Mouse (Mus musculus) liver (tissue): Measurements from ENCODE around the gene Adamts12.
A peak's percentile ranks its signal among the peaks of the same experiment; 100 is the strongest.

Experiments used
- DNase-seq: peaks from one replicate; pipeline ENCODE4 v3.0.0-alpha.2; 2020; ENCODE audit warnings: mixed read lengths

Adamts12 gene

DNA sequence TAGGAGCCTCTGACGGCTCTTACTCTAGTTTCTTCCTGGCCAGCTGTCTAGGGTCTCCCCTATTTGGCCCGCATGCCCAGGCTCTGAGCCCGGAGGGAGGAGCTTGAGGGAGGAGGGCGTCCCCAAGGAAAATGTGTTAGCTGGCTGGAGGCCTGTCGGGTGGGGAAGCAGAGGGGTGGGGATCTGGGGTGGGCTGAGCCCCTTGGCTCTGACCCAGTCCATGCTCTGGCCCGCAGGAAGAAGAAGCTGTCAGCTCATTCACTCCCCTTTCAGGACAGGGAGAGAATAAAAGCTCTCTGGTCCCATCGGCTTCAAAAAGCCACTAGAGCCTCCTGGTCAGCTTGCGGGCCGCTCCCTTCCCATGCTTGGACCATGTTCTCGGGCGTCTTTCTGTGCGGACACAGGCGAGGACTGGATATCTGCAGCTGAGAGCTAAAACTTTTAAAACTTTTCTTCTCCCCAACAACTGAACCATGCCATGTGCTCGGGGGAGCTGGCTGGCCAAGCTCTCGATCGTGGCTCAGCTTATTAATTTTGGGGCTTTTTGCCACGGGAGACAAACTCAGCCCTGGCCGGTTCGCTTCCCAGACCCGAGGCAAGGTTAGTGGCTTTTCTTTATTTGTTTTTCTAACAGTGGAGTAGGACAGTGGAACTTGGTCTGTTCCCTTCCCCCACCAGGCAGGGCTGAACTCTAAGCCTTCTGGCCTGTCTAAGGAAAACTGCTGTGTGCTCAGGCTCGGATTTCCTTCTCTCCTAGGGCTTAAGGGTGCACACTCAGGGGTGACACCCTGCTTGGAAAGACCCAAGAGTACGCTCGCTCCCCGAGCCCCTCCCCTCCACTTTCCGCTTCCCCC is at the start of gene Adamts12:
TSS of gene Adamts12 (plus strand) at position 233 of the 854 bp plus-strand sequence.
- DNase-seq: peak; percentile 50

GRCm38 (mm10) chr15:11014931-11015330 is 49.7 kb upstream of the Adamts12 start:
- DNase-seq: no peak

- DNase-seq: no peak
These were observed 37.6 kb upstream of the Adamts12 start for GRCm38 (mm10) chr15:11026801-11027561.

DNA sequence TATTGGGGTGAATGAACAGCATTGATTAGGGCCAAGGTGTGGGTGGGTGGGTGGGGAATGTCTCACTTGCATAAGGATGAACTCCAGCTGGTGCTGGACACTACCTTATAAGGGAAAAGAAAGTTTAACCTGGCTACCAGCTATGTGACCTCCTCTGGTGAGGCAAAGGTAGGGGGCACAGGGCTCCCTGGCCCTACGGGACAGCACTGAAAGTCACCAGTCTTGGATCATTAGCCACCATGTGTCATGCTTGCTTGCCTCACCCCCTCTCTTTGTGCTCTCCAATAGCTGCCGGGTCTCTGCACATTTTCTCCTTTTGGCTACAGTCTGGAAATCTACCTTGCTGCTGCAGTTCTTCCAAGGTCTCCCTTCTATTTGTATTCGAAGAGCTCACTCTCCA is 34.4 kb upstream of the Adamts12 start:
- DNase-seq: no peak

DNA sequence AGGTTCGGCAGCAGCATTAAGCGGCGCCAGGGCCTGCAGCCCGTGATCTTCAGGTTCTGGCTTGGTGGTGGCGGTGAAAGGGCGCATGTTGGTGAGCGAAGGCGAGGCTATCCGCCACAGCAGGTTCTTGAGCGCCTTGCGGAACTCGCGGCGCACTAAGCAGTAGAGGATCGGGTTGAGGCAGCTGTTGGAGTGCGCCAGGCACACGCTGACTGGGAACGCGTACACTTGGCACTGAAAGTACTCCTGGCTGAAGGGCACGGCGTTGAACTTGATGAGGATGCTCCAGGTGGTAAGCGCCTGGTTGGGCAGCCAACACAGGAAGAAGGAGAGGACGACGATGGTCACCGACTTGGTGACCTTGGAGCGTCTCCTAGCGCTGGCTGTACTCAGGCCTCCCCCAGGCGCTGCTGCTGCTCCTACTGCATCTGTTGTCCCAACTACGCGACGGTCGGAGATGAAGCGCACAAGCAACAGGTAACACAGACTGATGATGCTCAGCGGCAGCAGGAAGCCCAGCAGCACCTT is 28.6 kb upstream of the Adamts12 start:
- DNase-seq: no peak

- no peak for DNase-seq
These were observed 27.8 kb upstream of the Adamts12 start for GRCm38 (mm10) chr15:11036535-11037375.

- no peak for DNase-seq
These were observed 27.3 kb upstream of the Adamts12 start for GRCm38 (mm10) chr15:11037376-11037695.

DNA sequence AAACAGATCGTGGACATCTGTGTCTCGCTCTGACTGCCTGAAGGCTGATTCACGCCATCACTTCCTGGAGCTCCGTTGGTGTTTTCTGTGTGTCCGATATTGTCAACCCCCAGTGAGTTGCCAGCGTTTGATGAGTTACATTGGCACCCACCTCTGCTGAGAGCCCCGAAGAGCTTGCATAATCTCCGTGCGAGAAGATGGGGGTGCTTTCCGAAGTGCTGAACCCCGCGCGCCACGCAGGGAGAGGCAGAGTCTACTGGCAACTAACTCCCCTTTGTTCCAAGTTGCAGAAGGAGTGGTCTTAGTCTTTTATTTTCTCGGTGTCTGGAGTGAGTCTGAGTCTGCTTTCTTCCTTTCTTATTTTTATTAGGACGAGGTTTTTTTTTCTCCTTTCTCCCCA is 26.9 kb upstream of the Adamts12 start, which contains the start of gene Rxfp3:
TSS of gene Rxfp3 (minus strand) at position 281 of the 400 bp plus-strand sequence.
- no peak for DNase-seq

- no peak for DNase-seq
These were observed 26.1 kb upstream of the Adamts12 start for GRCm38 (mm10) chr15:11038476-11038875.

GRCm38 (mm10) chr15:11040067-11040466 is 24.5 kb upstream of the Adamts12 start:
- DNase-seq: no peak

DNA sequence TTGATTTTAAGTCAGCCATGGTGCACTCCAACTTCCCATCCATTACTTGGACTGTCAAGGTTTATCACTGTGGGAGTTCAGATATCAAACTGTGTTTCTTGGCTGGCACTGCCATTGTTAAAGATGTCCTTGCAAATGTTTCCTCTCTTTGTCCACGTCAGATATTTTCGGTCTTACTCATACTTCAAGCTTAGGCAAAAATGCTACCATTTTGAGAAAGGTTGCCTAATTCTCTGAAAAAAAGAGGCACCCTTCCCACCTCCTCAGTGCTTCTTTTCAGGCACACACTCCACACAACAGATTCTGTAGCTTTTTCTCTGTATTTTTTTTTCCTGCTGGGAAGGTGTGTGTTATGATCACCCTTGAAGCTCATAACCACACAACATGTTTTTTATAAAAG is 23.4 kb upstream of the Adamts12 start:
- no peak for DNase-seq

DNA sequence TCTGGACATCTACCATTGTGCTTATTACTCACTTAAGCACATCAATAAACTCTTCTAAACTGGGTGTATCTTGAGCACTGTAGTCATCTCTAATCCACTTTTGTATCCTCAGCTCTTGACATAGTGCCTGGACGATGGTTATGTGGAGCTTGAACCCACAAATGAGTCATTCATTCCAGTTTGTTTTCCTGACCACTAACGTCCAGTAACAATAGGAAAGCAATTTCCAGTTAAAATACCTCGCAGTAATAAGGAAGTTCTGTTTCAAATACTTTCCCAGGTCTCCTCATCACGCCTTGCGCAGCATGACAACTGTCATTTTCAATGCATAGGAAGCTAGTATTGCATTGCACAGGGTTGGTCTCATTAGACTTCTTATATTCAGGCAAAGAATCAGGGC is 21.8 kb upstream of the Adamts12 start:
- no peak for DNase-seq

GRCm38 (mm10) chr15:11053678-11054439 is 10.7 kb upstream of the Adamts12 start:
- no peak for DNase-seq

DNA sequence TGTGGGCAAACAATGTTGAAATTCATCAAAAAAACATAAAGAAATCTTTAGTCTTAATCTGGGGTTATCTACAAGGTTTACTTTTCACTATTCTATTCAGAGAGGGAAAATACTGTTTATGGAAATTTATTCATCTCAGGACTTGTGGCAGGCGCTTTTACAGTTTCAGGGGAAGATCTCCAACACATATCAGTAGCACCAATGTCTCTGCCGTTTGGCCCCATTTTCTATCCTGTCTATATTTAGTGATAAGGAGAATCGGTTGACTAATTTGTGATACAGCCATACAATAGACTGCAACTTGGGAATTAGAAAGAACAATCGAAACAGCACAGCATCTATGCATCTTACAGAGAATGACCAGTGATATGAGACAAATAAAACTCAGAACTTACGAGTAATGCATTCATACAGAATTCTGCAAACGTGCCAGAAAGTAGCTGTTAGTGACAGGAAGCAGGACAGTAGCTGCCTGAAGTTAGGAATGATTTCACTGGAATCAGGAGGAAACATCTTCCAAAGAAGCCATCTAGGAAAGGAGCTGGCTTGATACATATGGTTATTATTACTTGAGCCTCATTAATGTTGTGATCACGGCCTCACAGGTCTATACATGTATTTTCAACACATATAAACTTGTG is 10.0 kb upstream of the Adamts12 start:
- no peak for DNase-seq

DNA sequence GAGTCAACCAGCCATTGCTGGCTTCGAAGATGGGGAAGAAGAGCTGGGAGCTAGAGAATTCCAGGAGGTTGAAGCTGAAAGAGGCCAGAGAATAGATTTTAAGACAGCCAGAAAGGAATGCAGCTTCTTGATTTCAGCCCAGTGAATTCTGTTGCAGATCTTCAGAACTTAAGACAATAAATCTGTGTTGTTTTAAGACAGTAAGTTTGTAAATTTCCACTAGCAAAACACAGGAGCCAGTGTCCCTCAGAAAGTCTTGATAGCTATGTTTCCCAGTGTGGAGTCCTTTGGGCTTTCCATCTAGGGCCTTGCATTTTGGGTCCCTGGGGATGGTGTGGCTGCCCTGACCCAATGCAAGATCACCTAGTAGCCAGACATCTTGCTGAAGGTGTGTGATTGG is 1.7 kb upstream of the Adamts12 start:
- no peak for DNase-seq

DNA sequence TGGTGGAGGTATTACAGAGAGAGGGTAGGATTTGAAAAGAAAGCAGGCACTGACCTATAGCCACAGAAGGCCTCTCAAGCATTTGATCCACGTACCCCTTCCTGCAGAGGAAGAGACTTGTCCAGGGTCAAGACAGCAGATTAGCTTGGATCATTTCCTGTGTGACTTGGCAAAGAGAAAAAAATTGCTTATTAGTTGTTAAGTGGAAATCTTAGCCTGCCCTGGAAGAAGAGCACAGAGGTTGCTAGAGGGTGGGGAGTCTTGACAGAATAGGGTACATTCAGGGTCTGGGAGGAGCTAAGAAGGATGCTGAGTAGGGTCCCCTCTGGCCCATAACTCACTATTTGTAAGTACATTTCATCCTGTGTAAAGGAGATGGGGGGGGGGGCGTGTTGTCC is 431 bp upstream of the Adamts12 start:
- no peak for DNase-seq

- DNase-seq: no peak
These were observed 1.1 kb downstream of the Adamts12 start for GRCm38 (mm10) chr15:11065528-11066171.

DNA sequence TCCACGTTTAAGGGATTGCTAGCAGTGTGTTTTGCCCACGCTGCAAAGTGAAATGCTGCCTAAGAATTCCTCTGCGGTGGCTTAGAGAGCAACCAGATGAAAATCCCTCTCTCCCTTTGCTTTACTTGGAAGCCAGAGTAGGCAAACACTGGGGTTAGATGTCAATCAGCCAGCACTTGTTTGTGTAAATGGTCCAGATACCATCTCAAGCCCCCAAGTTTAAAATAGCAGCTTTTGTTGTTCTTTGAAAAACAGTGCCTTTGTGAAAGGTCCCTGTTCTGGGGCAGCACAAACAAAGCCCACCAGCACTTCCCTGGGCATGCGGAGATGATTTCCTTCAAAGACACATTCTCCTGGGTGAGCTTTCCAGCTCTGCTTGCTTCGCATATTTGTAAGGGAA is 1.7 kb downstream of the Adamts12 start:
- DNase-seq: no peak

- DNase-seq: no peak
These were observed 3.3 kb downstream of the Adamts12 start for GRCm38 (mm10) chr15:11067891-11068290.

- DNase-seq: no peak
These were observed 11.3 kb downstream of the Adamts12 start for GRCm38 (mm10) chr15:11075726-11076361.
